Mouse (Mus musculus): ENCODE data around the gene Dap. TPM values are rescaled to one million over a fixed set of nuclear protein-coding genes. Genes with fewer than 3 reads are reported as not detected.
A peak's percentile ranks its signal among the peaks of the same experiment; 100 is the strongest.

Dap gene
- polyA plus RNA-seq, 1 experiment from 2014 or later, result 46.6 TPM

DNA sequence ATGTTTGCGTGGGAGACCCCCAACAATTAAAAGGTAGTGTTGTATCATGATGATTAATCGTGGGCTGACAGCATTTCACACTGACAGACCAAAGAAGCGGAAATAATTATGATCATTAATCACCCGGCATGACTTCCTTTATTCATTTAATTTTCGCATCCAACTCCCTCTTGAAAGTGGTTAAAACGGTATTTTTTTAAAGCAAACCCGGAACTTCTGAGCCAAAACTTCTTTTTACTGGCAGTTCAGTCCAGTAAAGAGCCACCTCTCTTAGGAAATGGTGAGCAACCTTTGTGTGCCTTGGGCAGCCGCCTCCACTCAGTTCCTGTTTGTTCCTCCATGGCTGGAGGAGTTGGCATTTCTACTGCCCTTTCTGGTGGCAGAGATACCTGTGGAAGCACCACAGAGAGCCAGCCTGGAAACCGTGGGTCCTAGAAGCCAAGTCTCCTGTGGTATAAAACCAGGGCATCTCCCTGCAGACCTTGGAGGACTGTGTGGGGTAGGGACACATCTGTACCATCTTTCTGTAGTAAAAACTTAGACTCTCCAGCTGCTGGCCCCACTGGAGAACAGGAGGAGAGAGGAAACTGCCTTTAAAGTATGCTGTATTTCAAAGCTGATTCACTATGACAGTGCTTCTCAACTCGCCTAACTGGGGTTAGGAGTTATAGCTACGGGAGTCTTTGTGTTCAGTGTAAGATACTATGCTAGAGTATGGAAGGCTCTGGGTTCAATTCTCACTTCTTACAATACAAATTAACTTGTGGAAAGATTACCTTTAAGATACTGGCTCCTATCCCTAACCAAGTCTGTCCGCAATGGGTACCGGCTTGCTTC, 910 bp downstream of the Dap start:
- peak; percentile 20 for DNase-seq (ENCODE audit: low spot score)
- H3K27ac ChIP-seq (replicated peaks), result peak overlapping the region; percentile 91
- 42% methylated on average over 13 of the region's 13 CpGs for WGBS

GRCm38 (mm10) chr15:31225643-31226325, 1.7 kb downstream of the Dap start:
- Histone ChIP-seq H3K36me3 (replicated peaks) (no peaks in the 10 kb centered on the region), H3K27ac (replicated peaks) (no peak overlapping the region), H3K4me3 (no peak overlapping the region), H3K4me1 (peaks cover 19% of the 10 kb centered on the region), H3K9me3 (no peaks in the 10 kb centered on the region), H3K27me3 (replicated peaks; ENCODE audit: low read depth, poor library complexity, severe bottlenecking) (no peaks in the 10 kb centered on the region)
- no peak for DNase-seq (ENCODE audit: low spot score)
- 82% methylated on average over 4 of the region's 4 CpGs for WGBS

More for the DNA sequence above, 910 bp downstream of the Dap start:
- peak overlapping the region; percentile 75 for H3K4me3 ChIP-seq
- no peaks in the 10 kb centered on the region for H3K36me3 ChIP-seq (replicated peaks)
- H3K4me1 ChIP-seq, result peaks cover 19% of the 10 kb centered on the region
- H3K27me3 ChIP-seq (replicated peaks; ENCODE audit: low read depth, poor library complexity, severe bottlenecking), result no peaks in the 10 kb centered on the region
- H3K9me3 ChIP-seq, result no peaks in the 10 kb centered on the region

DNA sequence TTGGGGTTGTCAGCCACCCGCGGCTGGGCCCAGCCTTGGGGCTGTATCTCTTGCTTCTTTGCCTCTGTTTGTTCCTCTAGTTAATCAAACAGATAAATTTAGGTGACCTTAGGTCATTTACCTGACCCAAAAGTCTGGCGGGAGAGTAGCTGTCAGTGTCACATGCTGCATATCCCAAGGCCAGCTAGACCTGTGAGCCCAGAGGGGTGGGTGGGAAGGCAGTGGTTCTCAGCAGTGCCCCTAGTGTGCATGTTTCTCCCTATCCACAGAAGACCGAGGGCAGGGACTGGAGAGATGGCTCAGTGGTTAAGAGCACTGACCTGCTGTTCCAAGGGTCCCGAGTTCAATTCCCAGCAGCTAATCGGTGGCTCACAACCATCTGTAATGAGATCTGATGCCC, 2.4 kb downstream of the Dap start:
- no peaks in the 10 kb centered on the region for H3K36me3 ChIP-seq (replicated peaks)
- H3K27ac ChIP-seq (replicated peaks), result no peak overlapping the region
- no peak for DNase-seq (ENCODE audit: low spot score)
- H3K4me1 ChIP-seq, result peaks cover 19% of the 10 kb centered on the region
- no peak overlapping the region for H3K4me3 ChIP-seq
- H3K27me3 ChIP-seq (replicated peaks; ENCODE audit: low read depth, poor library complexity, severe bottlenecking), result no peaks in the 10 kb centered on the region
- no peaks in the 10 kb centered on the region for H3K9me3 ChIP-seq
- WGBS, result 71% methylated on average over 6 of the region's 6 CpGs

GRCm38 (mm10) chr15:31227793-31228192, 3.7 kb downstream of the Dap start:
- no peak for DNase-seq (ENCODE audit: low spot score)
- H3K4me3 ChIP-seq, result no peak overlapping the region
- H3K4me1 ChIP-seq, result peaks cover 19% of the 10 kb centered on the region
- H3K27ac ChIP-seq (replicated peaks), result no peak overlapping the region
- H3K9me3 ChIP-seq, result no peaks in the 10 kb centered on the region
- no peaks in the 10 kb centered on the region for H3K36me3 ChIP-seq (replicated peaks)
- no peaks in the 10 kb centered on the region for H3K27me3 ChIP-seq (replicated peaks; ENCODE audit: low read depth, poor library complexity, severe bottlenecking)
- 88% methylated on average over 8 of the region's 8 CpGs for WGBS

DNA sequence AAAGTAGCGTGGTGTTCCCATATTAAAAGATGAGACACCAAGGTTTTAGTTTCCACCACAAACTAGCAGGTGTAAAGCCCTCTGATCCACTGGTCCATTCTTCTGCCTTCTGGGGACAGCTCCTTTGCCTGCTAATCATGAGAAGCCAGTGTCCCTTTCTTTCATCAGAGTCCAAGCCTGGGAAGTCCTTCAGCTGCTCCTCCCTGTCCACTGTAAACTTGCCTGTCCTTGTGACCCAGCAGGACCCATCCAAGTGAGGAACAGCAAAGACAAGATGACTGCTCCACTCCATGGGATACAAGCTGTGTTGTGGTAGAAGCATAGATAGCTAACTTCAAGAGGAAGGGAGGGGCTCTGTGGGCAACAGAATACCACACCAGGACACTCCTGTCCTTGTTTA, 8.9 kb downstream of the Dap start:
- no peak for DNase-seq (ENCODE audit: low spot score)
- H3K9me3 ChIP-seq, result no peaks in the 10 kb centered on the region
- H3K27me3 ChIP-seq (replicated peaks; ENCODE audit: low read depth, poor library complexity, severe bottlenecking), result no peaks in the 10 kb centered on the region
- H3K4me1 ChIP-seq, result peaks cover 5% of the 10 kb centered on the region
- peaks cover 9% of the 10 kb centered on the region; the same call in 1 of the 2 replicates for H3K36me3 ChIP-seq (replicated peaks)
- no peak overlapping the region for H3K27ac ChIP-seq (replicated peaks)
- WGBS, result 89% methylated on average over 1 of the region's 1 CpGs
- H3K4me3 ChIP-seq, result no peak overlapping the region

GRCm38 (mm10) chr15:31235794-31236548, 11.9 kb downstream of the Dap start:
- Histone ChIP-seq H3K27me3 (replicated peaks; ENCODE audit: low read depth, poor library complexity, severe bottlenecking) (no peaks in the 10 kb centered on the region), H3K4me1 (peaks cover 14% of the 10 kb centered on the region), H3K36me3 (replicated peaks) (peaks cover 19% of the 10 kb centered on the region; the same call in 1 of the 2 replicates), H3K27ac (replicated peaks) (no peak overlapping the region), H3K9me3 (no peaks in the 10 kb centered on the region), H3K4me3 (no peak overlapping the region)
- 92% methylated on average over 9 of the region's 9 CpGs for WGBS
- DNase-seq (ENCODE audit: low spot score), result no peak

DNA sequence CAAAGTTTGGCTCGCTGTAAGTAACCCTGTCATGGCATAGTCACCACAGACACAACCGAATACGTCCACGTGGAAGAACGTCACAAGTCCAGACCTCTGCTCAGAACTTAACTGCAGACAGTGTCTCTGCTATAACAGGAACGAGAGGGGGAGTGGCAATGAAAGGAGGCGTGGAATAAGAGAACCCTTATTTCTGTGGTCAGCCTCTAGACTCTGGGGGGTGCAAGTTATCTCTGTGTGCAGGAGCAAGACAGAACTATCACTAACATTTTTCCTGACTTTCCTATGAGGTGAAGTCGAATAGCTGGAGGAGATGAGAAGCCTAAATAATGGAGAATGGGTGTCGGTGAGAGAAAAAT, 12.4 kb downstream of the Dap start:
- peaks cover 24% of the 10 kb centered on the region for H3K36me3 ChIP-seq (replicated peaks)
- no peak for DNase-seq (ENCODE audit: low spot score)
- H3K4me3 ChIP-seq, result no peak overlapping the region
- 0 out of 2 replicates have a peak, but pooled peaks cover under 1% of the 10 kb centered on the region for H3K9me3 ChIP-seq
- peaks cover 14% of the 10 kb centered on the region for H3K4me1 ChIP-seq
- WGBS, result 94% methylated on average over 9 of the region's 9 CpGs
- H3K27ac ChIP-seq (replicated peaks), result no peak overlapping the region
- H3K27me3 ChIP-seq (replicated peaks; ENCODE audit: low read depth, poor library complexity, severe bottlenecking), result no peaks in the 10 kb centered on the region

DNA sequence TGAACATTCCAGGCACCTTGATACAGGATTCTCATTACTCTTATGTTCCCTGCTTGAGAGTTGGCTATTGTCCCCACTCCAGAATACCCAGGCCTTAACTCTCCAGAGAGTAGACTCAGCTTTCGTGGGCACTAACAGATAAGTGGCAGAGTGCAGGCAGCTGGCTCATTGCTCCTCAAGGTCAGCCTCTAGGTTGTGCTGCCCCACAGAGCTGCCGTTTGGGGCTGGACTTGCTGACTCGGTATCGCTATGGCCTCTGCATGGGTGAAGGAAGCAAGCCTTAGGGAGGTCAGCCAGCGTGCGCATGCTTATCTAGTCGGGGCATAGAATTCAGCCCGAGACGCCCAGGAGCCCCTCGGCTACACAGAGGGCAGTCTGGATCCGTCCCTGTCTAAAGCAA, 13.3 kb downstream of the Dap start:
- Histone ChIP-seq H3K36me3 (replicated peaks) (peaks cover 30% of the 10 kb centered on the region), H3K4me1 (peaks cover 14% of the 10 kb centered on the region), H3K9me3 (peaks cover 7% of the 10 kb centered on the region; the same call in 1 of the 2 replicates), H3K4me3 (no peak overlapping the region), H3K27ac (replicated peaks) (no peak overlapping the region), H3K27me3 (replicated peaks; ENCODE audit: low read depth, poor library complexity, severe bottlenecking) (no peaks in the 10 kb centered on the region)
- DNase-seq (ENCODE audit: low spot score), result no peak
- WGBS, result 79% methylated on average over 11 of the region's 11 CpGs

GRCm38 (mm10) chr15:31237898-31238297, 13.8 kb downstream of the Dap start:
- DNase-seq (ENCODE audit: low spot score), result no peak
- Histone ChIP-seq H3K27me3 (replicated peaks; ENCODE audit: low read depth, poor library complexity, severe bottlenecking) (no peaks in the 10 kb centered on the region), H3K9me3 (peaks cover 7% of the 10 kb centered on the region; the same call in 1 of the 2 replicates), H3K4me3 (no peak overlapping the region), H3K4me1 (peaks cover 14% of the 10 kb centered on the region), H3K27ac (replicated peaks) (no peak overlapping the region), H3K36me3 (replicated peaks) (peaks cover 32% of the 10 kb centered on the region)
- WGBS, result 59% methylated on average over 5 of the region's 5 CpGs

- 68% methylated on average over 11 of the region's 11 CpGs for WGBS
- H3K27ac ChIP-seq (replicated peaks), result no peak overlapping the region
Measured at GRCm38 (mm10) chr15:31238611-31239010, 14.5 kb downstream of the Dap start.

GRCm38 (mm10) chr15:31239713-31240112, 15.6 kb downstream of the Dap start:
- Histone ChIP-seq H3K36me3 (replicated peaks) (peaks cover 27% of the 10 kb centered on the region), H3K4me1 (peaks cover 14% of the 10 kb centered on the region), H3K27me3 (replicated peaks; ENCODE audit: low read depth, poor library complexity, severe bottlenecking) (no peaks in the 10 kb centered on the region), H3K27ac (replicated peaks) (no peak overlapping the region), H3K4me3 (no peak overlapping the region), H3K9me3 (peaks cover 7% of the 10 kb centered on the region; the same call in 1 of the 2 replicates)
- WGBS, result 91% methylated on average over 13 of the region's 13 CpGs
- no peak for DNase-seq (ENCODE audit: low spot score)

More at GRCm38 (mm10) chr15:31238611-31239010, 14.5 kb downstream of the Dap start:
- Histone ChIP-seq H3K4me3 (no peak overlapping the region), H3K9me3 (peaks cover 7% of the 10 kb centered on the region; the same call in 1 of the 2 replicates), H3K4me1 (peaks cover 14% of the 10 kb centered on the region), H3K27me3 (replicated peaks; ENCODE audit: low read depth, poor library complexity, severe bottlenecking) (no peaks in the 10 kb centered on the region), H3K36me3 (replicated peaks) (peaks cover 29% of the 10 kb centered on the region)
- no peak for DNase-seq (ENCODE audit: low spot score)

DNA sequence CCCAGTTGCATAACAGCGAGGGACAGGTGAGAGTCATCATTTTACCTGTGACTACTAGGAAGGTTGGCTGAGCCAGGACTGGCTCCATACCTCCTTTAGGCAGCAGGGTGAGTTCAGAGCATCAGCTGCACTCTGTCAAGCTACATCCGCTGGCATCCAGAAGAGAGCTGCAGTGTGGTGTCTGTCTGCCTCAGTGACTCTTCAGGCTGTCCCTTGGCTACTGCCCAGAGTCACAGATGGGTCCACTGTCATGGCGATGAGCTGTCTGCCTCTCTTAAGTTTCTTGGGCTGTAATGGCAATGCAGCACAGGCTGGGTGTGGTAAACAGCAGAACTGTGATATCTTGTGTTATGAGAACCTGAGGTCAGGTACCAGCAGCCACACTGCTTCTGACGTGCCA, 16.1 kb downstream of the Dap start:
- Histone ChIP-seq H3K36me3 (replicated peaks) (peaks cover 27% of the 10 kb centered on the region), H3K27me3 (replicated peaks; ENCODE audit: low read depth, poor library complexity, severe bottlenecking) (no peaks in the 10 kb centered on the region), H3K27ac (replicated peaks) (no peak overlapping the region), H3K4me1 (peaks cover 14% of the 10 kb centered on the region), H3K9me3 (peaks cover 7% of the 10 kb centered on the region; the same call in 1 of the 2 replicates), H3K4me3 (no peak overlapping the region)
- no peak for DNase-seq (ENCODE audit: low spot score)
- WGBS, result 98% methylated on average over 4 of the region's 4 CpGs

Measured in embryonic facial prominence, embryonic 10.5 days (tissue).